Mouse (Mus musculus) R1 (cell line): ENCODE data around the gene Rrp12.
"Not testable (repeated sequence)": the region's sequence is repeated elsewhere in the genome, so short reads cannot be mapped to it uniquely, and the experiment has no call there.

Experiments
- DNase-seq: peaks from one replicate; pipeline ENCODE4 v3.0.0-alpha.2; 2018; ENCODE audit warnings: low read depth, low spot score

Rrp12 gene

DNA sequence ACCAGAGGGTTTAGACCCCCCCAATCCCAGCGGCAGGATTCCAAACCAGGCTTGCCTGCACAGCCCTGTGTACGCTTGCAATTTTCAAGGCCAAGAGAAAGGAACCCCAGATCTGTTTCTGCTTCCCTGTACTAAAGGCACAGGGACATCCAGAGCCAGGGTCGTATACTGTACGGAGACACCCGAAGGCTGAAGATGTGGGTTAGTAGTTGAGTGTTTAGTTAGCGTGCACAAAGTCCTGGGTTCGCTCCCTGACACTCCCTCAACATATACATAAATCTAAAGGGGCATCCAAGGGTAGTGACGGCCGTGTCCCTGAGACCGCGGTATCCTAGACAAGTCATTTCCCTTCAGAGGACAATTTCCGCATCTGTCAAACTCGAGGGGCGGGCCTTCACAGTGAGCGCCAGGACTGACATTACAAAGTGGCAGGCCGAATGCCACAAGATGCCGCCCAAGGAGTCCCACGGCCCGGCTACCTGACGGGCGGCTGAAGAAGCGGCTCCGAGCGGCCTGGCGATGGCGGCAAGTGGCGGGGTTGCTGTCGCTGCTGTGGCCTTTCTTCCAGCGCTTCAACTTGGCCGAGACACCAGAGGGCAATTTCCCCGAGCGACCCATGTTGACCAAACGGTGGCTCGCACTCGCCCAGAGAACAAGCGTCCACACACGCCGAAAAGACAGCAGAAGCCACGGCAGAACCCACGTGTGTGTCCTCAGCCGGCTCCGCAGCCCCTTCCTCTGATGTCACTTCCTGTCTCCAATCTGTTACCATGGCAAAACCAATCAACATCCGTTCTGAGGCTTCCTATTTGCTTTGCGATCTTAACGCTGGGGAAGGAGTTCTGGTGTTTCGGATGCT is at the start of gene Rrp12:
Rrp12 (minus strand) TSS at position 714 of the 859 bp plus-strand sequence.
- peak; percentile 96 for DNase-seq

DNA sequence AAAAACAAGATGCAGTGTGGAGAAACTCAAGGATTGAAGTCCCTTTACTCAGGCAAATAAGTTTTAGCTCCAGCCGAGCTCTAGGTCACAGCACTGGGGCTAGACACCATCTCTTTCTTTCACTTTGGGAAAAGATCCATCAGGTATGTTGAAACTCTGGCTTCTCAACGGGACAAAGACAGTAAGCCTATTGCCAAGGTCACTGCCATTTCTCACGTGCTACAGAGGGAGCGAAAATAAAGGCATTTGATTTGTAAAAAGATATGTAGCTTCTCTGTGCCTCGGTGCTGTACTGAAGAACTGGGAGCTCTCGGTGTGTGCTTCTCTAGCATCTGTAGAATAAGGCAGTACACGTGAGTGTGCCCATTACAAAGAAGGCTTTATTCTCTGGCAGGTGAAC is 47.9 kb upstream of the Rrp12 start:
- DNase-seq = no peak

DNA sequence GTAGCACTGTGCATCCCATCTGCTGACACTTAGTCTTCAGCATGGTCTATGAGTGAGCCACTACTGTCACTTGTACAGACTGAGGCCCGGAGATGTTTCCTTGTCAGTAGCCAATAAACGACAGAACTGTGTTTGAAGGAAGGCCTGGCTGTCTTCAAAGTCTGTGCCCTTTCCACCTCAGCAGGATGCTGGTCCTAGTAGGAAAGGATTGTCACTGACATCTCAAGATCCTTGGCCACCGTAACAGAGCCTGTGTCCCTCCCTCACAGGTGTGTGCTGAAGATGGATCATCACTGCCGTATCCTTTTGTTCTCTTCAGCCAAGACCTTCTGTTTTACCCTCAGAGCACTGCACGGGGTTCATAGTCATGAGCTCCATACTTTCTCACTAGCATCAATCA is 42.6 kb upstream of the Rrp12 start:
- DNase-seq = no peak

DNA sequence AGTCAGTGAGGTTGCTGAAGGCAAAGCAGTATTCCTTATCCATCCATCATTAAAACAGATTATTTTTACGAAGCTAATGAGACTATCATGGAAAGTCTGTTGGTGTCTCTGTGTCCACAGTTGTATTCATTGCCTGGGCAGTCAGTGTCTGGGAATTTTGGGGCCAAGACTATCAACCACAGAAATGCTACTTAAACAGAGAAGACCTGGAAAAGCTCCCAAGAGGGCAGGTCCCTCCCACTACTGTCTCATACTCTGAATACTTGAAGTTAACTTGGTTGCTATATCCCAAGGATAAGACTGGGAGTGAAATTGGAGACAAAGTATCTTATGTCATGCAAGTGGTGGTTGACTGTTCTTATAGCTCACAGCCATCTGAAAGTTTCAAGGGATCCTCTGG is 39.9 kb upstream of the Rrp12 start:
- no peak for DNase-seq

DNA sequence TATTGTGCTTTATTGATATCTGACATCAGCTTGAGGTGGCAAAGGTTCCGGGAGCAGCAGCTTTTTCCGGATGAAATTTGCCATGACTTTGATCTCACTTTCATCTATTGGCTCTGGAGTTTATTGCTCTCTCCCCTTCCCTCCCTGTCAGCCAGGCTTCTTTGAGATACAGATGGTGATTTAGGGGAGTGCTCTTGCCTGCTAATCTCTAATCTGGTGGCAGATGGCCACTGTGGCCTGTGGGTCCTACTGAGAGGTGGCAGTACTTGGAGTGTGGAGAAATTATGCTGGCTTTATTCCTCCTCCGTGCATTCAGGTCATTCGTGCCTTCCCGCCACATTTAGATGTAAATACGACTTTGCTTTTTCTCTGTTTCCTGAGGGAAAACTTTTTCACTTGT is 38.2 kb upstream of the Rrp12 start:
- no peak for DNase-seq

DNA sequence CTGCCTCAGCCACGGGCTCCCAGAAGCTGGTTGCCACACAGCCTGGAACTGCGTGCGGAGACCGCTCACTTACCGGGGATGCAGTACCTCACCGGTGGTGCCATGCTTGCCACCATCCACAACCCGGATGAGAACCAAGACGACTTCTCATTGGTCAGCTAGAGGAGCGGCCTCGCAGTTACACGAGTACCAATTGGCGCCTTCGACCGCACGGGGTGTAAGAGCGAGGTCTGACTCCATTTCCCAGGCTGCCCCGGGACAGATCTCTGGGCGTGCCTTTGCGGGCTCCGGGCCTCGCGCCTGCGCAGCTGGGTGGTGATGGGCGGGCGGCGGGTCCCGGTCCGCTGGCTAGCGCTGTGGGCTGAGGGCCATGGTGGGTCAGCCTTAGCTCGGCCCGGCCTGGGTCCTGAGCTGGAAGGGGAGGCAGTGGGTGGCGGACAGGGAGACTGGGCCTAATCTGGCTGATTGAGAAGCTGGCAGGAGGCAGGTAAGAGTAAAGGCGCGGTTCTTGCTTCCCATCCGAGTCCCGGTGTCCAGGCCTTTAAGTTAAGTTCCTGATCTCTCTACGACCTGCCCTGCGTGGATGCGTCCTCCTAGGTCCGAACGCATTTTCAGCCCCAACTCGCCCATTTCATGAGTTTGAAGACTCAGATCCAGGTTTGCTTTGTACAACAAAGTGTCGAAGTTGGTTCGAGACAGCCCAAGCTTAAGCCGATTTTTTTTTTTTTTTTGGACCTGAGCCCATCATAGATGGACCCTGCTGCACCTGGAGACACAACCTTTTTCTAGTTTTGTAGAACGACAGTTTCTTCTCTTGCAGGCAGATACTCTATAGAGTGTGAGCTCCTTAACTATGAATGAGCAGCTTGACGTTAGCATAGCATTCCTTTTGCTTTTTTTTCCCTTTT is 37.5 kb upstream of the Rrp12 start, which contains the start of the genes Exosc1 and Zdhhc16:
Exosc1 (minus strand) TSS at position 245 of the 908 bp plus-strand sequence.
Zdhhc16 (plus strand) TSS at position 302 of the 908 bp plus-strand sequence.
- peak; percentile 99 for DNase-seq

DNA sequence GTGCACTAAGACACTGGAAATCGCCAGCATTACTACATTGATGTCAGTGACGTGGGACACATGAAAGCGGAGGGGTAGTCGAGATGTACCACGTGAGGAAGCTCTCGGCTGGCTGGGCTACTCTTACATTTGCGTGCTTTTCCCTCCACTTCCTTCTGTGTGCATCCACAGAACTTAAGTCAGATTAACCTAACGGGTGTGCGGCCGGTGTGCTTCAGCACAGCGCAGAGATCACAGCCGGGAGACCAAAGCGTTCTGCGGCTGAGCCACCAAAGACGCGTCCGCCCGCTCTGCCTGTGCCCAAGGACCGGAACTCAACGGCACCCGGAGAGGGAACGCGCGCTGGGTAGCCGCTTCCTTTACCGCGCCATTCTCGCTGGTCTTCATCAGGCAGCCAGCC is 36.7 kb upstream of the Rrp12 start:
- peak; percentile 74 for DNase-seq

DNA sequence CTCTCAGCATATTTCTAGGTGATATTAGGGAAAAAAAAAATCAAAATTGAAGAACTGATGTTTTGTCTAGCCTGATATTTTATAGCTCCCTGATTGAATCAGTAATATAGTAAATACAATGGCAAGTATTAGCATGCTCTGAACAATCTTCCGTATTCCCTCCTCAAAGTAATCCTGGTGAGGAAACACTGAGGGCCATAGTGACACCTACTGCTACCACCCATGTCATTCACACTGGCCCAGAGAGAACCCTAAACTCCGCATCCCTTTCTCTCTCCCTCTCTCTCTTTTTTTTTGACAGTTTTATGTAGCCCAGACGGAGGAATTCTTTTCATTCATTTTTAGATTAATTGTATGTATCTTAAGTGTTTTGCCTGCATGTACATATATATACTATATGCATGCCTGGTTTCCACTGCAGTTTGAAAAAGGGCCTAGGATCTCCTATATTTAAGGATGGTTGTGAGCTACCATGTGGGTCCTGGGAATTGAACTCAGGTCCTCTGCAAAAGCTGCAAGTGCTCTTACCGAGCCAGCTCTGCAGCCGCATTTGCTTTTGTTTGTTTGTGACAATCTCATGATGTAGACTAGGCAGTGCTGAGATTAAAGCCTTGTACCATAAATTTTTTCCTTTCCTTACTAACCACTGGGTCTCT is 24.6 kb upstream of the Rrp12 start:
- no peak for DNase-seq

DNA sequence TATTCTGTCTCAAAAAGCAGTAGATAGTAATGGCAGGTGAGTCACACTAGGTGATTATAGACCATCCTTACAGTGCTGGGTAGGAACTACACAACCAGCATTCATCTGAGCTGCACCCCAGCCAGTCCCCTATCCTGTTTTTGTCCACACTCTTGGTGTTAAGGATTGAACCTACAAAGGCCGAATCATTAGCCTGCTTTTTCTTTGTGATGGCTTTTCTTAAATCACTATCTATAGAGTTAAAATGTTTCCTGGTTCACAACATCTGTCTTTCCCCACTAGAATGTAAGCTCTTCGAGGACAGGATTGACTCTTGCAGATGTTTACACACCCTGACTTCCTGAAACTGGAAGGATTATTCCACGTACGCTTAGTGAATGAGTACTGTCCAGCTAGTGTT is 23.5 kb upstream of the Rrp12 start:
- DNase-seq = no peak

DNA sequence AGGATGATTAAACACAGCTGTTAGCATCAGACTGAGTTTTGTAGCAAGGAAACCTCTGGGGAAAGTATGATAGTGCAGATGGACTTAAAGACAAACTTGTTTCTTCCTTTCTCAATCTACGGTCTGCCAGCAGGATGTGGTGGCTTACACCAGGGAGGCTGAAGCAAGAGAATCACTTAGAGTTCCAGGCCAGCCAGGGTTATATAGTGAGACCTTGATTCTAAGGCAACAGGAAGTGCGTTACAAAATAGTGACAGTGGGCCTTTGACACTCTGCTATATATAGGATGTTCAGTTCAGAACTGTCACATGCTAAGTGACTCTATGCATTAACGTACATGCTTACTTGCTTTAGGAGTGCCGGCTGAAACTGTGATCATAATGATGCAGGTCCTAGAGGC is 20.9 kb upstream of the Rrp12 start:
- no peak for DNase-seq

DNA sequence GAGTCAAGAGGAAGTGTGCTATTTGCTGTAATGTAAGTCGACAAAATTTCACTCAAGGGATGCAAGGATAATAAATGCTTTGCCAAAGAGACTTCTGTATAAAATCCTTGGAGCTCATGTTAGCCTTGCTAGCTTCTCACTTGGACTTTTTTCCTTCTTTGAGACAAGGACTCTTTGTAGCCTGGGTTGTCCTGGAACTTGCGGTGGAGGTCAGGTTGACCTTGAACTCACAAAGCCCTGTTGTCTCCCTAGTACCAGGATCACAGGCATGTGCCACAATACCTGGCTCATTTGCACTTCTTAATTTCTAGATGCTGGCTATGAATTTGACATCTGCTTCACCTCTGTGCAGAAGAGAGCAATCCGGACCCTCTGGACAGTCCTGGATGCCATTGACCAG is 19.3 kb upstream of the Rrp12 start:
- no peak for DNase-seq

DNA sequence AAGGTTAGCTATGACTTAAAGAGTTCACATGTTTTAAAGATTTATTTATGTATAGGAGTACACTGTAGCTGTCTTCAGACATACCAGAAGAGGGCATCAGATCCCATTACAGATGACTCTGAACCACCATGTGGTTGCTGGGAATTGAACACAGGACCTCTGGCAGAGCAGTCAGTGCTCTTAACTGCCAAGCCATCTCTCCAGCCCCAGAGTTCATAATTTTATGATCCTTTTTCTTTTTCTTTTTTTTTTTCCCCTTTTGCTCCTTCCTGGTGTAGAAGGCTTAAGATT is 18.6 kb upstream of the Rrp12 start:
- DNase-seq = not testable (repeated sequence)

DNA sequence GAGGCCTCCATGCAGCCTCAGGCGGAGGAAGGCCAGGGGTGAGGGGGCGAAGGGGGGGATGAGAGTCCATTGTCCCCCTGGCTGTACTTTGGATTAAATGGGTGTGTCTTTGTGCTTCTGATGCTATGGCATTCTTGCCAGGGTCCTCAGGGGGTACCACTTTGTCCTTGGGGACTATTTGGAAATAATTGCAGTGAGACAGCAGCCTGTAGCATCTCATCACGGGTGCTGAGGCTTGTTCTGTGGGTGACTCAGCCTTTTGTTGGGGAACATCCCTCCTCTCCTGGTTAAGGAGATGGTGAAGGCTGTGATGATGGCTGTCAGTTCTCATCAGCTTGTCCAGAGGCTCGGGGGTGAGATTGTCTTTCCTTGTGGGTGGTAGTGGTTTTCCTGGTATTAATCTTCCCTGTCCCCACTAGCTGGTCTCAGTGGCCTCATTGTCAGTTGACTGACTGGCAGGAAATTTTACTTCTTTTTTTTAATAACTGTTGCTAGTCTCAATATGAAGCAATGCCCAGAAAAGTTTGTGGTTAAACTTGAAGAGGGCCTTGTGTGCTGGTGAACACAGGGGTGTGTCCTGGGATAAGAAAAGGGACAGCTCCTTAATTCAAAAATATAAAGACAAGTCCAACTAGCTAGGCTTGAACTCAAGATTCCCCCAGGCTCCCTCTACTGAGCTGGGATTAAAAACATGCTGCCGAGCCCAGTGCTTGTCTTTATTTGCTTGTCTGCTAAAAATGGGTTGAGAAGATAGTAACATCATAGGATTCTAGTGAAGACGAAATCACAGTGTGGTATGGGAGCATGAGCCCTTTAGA is 18.0 kb upstream of the Rrp12 start:
- DNase-seq = peak; percentile 31

DNA sequence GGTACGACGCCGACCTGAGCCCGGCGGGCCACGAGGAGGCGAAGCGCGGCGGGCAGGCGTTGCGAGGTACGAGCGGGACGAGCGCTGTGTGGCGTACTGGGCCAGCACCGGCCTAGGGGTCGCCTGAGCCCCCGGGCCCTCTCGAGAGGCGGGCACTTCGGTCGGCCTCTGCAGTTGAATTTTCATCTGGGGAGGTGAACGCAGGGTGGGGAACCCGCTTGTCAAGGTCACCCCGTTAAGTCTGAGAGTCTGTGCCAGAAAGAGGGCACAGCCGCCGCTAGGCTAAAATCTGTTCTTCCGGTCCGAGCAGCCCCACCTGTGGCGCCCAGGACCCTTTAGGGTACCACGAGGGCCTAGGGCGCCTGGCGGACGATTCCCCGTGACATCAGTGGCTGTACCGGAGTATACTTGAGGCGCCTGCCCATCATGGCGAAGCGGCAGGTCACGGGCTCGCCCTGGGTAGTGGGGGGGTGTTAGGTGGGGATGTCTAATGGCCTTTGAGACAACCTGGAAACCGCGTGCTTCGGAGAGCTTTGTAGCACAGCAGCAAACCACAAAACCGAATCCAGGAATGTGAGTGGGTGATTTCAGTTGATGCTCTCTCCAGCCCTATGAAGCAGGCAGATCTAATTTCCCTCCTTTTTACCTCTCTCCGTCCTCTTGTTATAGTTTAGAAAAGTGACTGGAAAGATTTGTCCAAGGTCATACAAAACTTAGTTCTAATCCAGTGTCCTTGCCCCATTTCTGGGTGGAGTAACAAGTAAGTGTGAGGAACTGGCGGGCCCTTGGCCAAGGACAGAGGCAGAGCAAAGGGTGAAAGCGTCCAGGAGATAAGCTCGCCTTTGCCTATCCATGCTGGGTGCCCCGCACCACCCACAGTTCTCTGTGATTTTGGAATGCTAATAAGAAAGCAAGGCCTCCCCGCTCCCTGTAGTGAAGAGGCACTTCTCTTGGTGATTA is 16.4 kb upstream of the Rrp12 start:
- peak; percentile 47 for DNase-seq

DNA sequence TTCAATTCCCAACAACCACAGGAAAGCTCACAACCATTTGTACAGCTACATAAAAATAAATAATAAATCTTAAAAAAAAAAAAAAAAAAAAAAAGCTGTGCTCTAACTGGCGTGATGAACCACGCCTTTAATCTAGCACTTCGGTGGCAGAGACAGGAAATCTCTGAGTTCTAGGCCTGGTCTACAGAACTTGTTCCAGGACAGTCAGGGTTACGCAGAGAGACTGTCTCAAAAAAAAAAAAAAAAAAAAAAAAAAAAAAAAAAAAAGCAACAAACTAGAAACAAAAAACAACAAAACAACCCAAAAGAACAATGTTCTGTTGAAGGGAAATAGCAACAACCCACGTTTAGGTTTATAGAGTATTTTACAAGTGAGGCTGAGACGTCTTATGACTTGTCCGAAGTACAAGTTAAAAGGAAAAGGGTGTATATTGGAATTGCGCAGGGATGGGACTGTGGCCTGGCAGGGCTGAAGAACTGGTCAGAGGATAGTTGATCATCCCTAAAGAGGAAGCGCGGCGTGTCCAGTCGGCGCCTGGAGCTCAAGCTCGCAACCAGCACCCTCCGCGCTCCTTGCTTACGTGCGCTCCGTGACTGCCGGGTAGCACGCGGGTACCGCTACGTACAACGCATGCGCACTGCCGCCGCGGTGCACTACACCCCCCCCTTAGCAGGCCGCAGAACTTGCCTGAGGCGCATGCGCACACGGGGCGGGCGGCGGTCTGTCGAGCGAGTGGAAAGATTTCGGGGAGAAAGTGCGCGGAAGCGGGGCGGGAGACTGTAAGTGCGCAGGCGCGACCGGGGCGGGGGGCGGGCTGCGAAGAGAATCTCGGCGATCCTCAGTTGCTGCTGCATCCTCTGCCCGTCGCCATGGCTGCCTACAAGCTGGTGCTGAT is 15.5 kb upstream of the Rrp12 start, which contains the start of gene Pgam1:
Pgam1 (plus strand) TSS at position 746 of the 896 bp plus-strand sequence.
- DNase-seq = peak; percentile 98

DNA sequence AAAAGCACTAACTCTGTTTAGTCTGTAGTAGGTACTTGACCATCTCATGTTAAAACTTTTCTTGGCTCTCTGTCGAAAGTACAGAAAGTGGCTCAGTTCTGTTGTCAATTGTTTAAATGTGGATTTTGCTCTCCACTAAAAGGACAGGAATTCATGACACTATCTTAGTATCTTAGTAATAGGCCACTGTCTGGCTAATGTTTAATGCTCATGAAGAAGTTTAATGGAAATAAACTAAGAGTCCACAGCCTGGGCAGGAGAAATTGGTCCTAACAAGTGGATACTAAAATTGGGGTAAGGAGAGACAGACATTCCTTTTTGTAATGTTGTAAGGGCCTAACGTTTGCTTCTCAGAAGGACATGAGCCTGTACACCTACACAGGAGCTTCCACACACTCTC is 14.4 kb upstream of the Rrp12 start:
- no peak for DNase-seq

DNA sequence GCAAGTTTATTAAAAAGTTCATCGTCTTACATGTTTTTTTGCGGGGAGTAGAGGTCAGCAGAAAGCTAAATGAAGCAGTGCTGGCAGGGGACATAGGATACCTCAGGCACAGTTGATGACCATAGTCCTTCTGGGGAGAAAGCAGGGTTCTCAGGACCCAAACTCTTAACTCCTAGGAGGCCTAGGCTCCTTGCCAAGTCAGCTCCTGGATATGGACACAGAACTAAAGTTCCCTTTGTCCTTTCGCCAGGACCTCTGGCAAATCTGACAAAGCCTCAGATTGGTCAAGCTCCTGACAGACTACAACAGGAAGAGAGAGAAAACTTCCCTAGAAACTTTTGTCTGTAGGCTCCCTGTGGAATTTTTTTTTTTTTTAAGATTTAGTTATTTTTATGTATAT is 12.8 kb upstream of the Rrp12 start:
- DNase-seq = no peak

DNA sequence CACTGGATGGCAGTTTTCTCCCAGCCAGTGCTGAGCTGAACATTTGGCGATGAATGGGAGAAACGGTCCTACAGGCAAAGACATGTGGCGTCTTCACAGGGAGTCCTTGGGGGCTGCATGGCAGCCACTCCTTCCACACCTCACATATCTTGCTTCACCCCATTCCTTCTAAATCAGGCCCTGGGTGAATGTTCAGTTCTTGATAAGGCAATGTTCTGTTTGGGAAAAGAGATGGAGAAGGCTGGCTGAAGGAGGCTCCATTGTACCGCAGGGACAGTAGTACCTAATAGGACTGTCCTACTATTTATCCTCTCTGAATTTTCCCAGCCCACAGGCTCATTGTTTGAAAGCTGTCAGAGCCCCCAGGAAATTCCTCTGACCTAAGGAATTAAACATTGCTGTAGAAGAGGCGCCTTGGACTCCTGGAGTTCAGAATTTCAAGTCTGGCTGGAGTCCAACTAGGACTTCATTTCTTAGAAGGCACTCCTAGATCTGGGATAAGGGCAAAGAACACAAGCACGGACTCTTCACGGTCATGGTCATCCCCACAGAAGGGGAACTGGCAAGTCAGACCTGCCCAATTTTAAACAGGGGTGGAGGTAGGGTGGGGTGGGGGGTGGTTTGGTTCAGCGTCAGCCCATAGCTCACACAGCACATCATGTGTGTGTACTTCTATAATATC is 11.2 kb upstream of the Rrp12 start:
- DNase-seq = no peak
